Mouse (Mus musculus): ENCODE measurements at regions not wholly inside any gene's neighbourhood (a gene's known extent, or its start where the extent isn't known, plus 50 kb on each side); places are given as distances from the start of the nearest gene placed in this dataset.

DNA sequence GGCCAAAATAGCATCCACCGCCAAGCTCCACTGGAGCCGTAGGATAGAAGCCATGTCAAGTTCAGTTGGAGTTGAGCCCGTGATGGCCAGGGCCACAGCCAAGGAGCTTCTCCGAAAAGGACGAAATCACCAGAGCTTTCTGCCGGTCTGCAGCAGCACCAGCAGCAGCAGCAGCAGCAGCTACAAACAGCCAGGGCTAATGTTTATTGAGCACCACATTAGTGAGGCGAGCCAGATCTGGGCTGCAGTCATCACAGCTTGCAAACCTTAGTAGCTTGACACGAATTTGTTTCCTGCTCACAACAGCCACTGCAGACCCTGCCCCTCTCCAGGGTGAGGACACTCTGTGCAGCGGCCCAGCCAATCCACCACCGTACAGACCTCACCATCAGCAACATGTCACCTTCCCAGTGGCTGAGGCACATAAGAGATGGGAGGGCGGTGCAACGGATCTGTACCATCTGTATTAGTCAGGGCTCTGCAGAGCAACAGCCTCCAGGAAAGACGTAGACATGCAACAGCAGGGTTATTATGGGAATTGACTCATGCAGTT, 222.5 kb upstream of the Zmiz1 start:
- TF ChIP-seq CTCF (IDR thresholded peaks at IDR 0.05; ENCODE audit: low read depth, low read length) (no peak), POLR2A (IDR thresholded peaks at IDR 0.05; ENCODE audit: insufficient read depth, low read length) (no peak), EP300 (IDR thresholded peaks at IDR 0.05; ENCODE audit: insufficient read depth, low read depth, low read length) (no peak)
